Mouse (Mus musculus) stomach, embryonic 16.5 days (tissue): ENCODE results near the gene Gm5799. TPM values are rescaled to one million over a fixed set of nuclear protein-coding genes. Genes with fewer than 3 reads are reported as not detected.

ENCODE experiments used
- polyA plus RNA-seq: library from polyadenylated mRNA; unstranded; fragments of >200 nt; fragmentation: Nextera tagmentation; extraction: Ambion mirVana; gene quantifications from 2 replicates; pipeline ENCODE4 v1.2.1, GENCODE M21; 2015

Gm5799 gene
- polyA plus RNA-seq, 1 experiment from 2014 or later: not detected

Other genes with a start within 250 kb of the Gm5799 start
- not detected in 2 replicates for gene Gm8127, start 249.7 kb upstream of the Gm5799 start, polyA plus RNA-seq
- not detected in 2 replicates for gene 1700001F09Rik, start 195.8 kb upstream of the Gm5799 start, polyA plus RNA-seq
- not detected in 2 replicates for gene Gm8138, start 127.2 kb upstream of the Gm5799 start, polyA plus RNA-seq
- gene Gm17654, start 35.6 kb downstream of the Gm5799 start, polyA plus RNA-seq: not detected in 2 replicates
- gene Gm10375, start 64.4 kb downstream of the Gm5799 start, polyA plus RNA-seq: not detected in 2 replicates
- gene Gm8165, start 133.6 kb downstream of the Gm5799 start, polyA plus RNA-seq: not detected in 2 replicates
- 0.66 and 0.83 TPM in 2 replicates for gene Gm7324, start 154.3 kb downstream of the Gm5799 start, polyA plus RNA-seq
- gene Gm16506, start 183.9 kb downstream of the Gm5799 start, polyA plus RNA-seq: not detected in 2 replicates
- not detected in 2 replicates for gene Gm6526, start 204.3 kb downstream of the Gm5799 start, polyA plus RNA-seq
- gene Gm8180, start 241.2 kb downstream of the Gm5799 start, polyA plus RNA-seq: not detected in 2 replicates